Mouse (Mus musculus): ENCODE results near the gene Mdm2.

- TF ChIP-seq CTCF (conservative IDR thresholded peaks at IDR 0.05; ENCODE audit: insufficient read depth, insufficient read length, low read depth, low read length) (no peak), POLR2A (IDR thresholded peaks at IDR 0.05; ENCODE audit: low read depth, low read length) (no peak)
Measured at GRCm38 (mm10) chr10:117684298-117685170, 26.0 kb downstream of the Mdm2 start.
